Mouse (Mus musculus) erythroblast, embryonic 14.5 days (primary cell): ENCODE results near the gene Sik3.

ENCODE experiments used
- GATA1 ChIP-seq: IDR thresholded peaks from 2 replicates; pipeline ENCODE4 v1.6.1; 2012; ENCODE audit warnings: low read length, inconsistent platforms, mixed read lengths
- TAL1 ChIP-seq: IDR thresholded peaks from 3 replicates; pipeline ENCODE4 v1.6.1; 2012; ENCODE audit warnings: low read length, inconsistent platforms, mixed read lengths

DNA sequence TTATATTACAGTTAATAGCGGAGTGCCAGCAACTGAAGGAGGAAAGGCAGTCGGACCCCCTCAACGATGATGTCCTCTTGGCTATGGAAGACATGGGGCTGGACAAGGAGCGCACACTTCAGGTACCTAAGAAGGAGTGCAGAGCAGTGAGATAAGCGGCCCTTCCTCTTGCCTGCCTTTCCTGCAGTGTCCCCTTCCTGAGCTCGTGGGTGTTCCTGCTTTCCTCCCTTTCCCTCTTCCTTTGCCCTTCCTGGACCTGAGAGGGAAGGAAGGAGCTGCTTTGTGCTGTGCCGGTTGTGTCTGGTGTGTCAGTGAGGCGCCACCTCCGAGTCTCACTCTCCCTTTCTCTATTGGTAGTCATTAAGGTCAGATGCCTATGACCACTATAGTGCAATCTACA, 182.2 kb downstream of the Sik3 start:
- TF ChIP-seq GATA1, result no peak
- no peak for TF ChIP-seq TAL1
